Mouse (Mus musculus): ENCODE measurements around the gene Nostrin.
A peak's percentile ranks its signal among the peaks of the same experiment; 100 is the strongest.

Gene Nostrin

GRCm38 (mm10) chr2:69205185-69205584, 69.6 kb downstream of the Nostrin start:
- DNase-seq (ENCODE audit: low read depth): no peak

- DNase-seq (ENCODE audit: low read depth): peak; percentile 86
Measured at GRCm38 (mm10) chr2:69205791-69206351, 70.3 kb downstream of the Nostrin start, which contains the start of gene Spc25. Spc25 (minus strand) TSS chr2:69206194.

GRCm38 (mm10) chr2:69206523-69206922, 70.9 kb downstream of the Nostrin start:
- DNase-seq (ENCODE audit: low read depth): no peak

GRCm38 (mm10) chr2:69209684-69210083, 74.1 kb downstream of the Nostrin start:
- DNase-seq (ENCODE audit: low read depth): no peak

GRCm38 (mm10) chr2:69210773-69211172, 75.2 kb downstream of the Nostrin start, which contains the start of gene G6pc2:
G6pc2 (plus strand) TSS chr2:69211073.
- no peak for DNase-seq (ENCODE audit: low read depth)

- no peak for DNase-seq (ENCODE audit: low read depth)
Measured at GRCm38 (mm10) chr2:69212652-69213051, 77.1 kb downstream of the Nostrin start.

GRCm38 (mm10) chr2:69215242-69215641, 79.6 kb downstream of the Nostrin start:
- no peak for DNase-seq (ENCODE audit: low read depth)

GRCm38 (mm10) chr2:69221868-69222416, 86.3 kb downstream of the Nostrin start:
- no peak for DNase-seq (ENCODE audit: low read depth)

- no peak for DNase-seq (ENCODE audit: low read depth)
Measured at GRCm38 (mm10) chr2:69222815-69223214, 87.2 kb downstream of the Nostrin start.

GRCm38 (mm10) chr2:69224724-69225123, 89.1 kb downstream of the Nostrin start:
- no peak for DNase-seq (ENCODE audit: low read depth)

- DNase-seq (ENCODE audit: low read depth): no peak
Measured at GRCm38 (mm10) chr2:69226876-69227275, 91.3 kb downstream of the Nostrin start.

- DNase-seq (ENCODE audit: low read depth): no peak
Measured at GRCm38 (mm10) chr2:69228635-69229034, 93.0 kb downstream of the Nostrin start.

GRCm38 (mm10) chr2:69230137-69230536, 94.5 kb downstream of the Nostrin start:
- DNase-seq (ENCODE audit: low read depth): no peak

GRCm38 (mm10) chr2:69232101-69232500, 96.5 kb downstream of the Nostrin start:
- DNase-seq (ENCODE audit: low read depth): no peak

GRCm38 (mm10) chr2:69234976-69235678, 99.5 kb downstream of the Nostrin start:
- no peak for DNase-seq (ENCODE audit: low read depth)

Measured in c-Kit-positive CD71-negative TER-119-negative erythroid progenitor cells, embryonic 14.5 days (primary cell).